Mouse (Mus musculus) neural tube, embryonic 11.5 days (tissue): ENCODE measurements around the gene Rrp15. TPM values are rescaled to one million over a fixed set of nuclear protein-coding genes. Genes with fewer than 3 reads are reported as not detected.
A peak's percentile ranks its signal among the peaks of the same experiment; 100 is the strongest.

ENCODE experiments used
- ATAC-seq: fragments of 200-750 bp; cut with Nextera tagmentation; 2 replicates; pipeline ENCODE4 v1.8.0; 2017; ENCODE audit warnings: moderate number of reproducible peaks, mild to moderate bottlenecking, moderate TSS enrichment, moderate library complexity; ENCODE audit not compliant: insufficient read depth, low FRiP score, low TSS enrichment
- DNase-seq: peaks from one replicate; pipeline ENCODE4 v3.0.0-alpha.2; 2015; ENCODE audit warnings: low spot score
- H3K27ac ChIP-seq: fragments of 300-500 bp; sonication (generic); 2 replicates; pipeline ENCODE4 v1.5.1; 2014; ENCODE audit warnings: low read depth, mild to moderate bottlenecking, low read length
- H3K27me3 ChIP-seq: fragments of 300-500 bp; sonication (generic); 2 replicates; pipeline ENCODE4 v1.6.1; 2014; ENCODE audit warnings: mild to moderate bottlenecking, low read length, mixed read lengths; ENCODE audit not compliant: control insufficient read depth, insufficient read depth
- H3K36me3 ChIP-seq: fragments of 300-500 bp; sonication (generic); 2 replicates; pipeline ENCODE4 v1.6.1; 2014; ENCODE audit warnings: mild to moderate bottlenecking, low read length, moderate library complexity, mixed read lengths; ENCODE audit not compliant: control insufficient read depth, insufficient read depth
- H3K4me1 ChIP-seq: fragments of 300-500 bp; sonication (generic); 2 replicates; pipeline ENCODE4 v1.6.1; 2014; ENCODE audit warnings: low read length, mixed read lengths; ENCODE audit not compliant: control insufficient read depth, insufficient read depth
- H3K4me2 ChIP-seq: fragments of 300-500 bp; sonication (generic); 2 replicates; pipeline ENCODE4 v1.6.1; 2014; ENCODE audit warnings: low read depth, mild to moderate bottlenecking, moderate library complexity
- H3K4me3 ChIP-seq: fragments of 300-500 bp; sonication (generic); 2 replicates; pipeline ENCODE4 v1.5.1; 2014; ENCODE audit warnings: low read depth, low read length
- H3K9ac ChIP-seq: fragments of 300-500 bp; sonication (generic); 2 replicates; pipeline ENCODE4 v1.6.1; 2014; ENCODE audit warnings: mild to moderate bottlenecking, low read length
- H3K9me3 ChIP-seq: fragments of 300-500 bp; sonication (generic); 2 replicates; pipeline ENCODE4 v1.6.1; 2016; ENCODE audit warnings: low read length; ENCODE audit not compliant: control insufficient read depth
- WGBS: fragments of 180-500 bp; shearing (Covaris S2); extraction: QIAGEN DNeasy Blood & Tissue Kit; methylation state at CpG from one replicate; pipeline ENCODE4 v1.1.7; 2014; 5-methylcytosine and 5-hydroxymethylcytosine counted together
- polyA plus RNA-seq: library from polyadenylated mRNA; unstranded; fragments of >200 nt; fragmentation: Nextera tagmentation; extraction: Ambion mirVana; gene quantifications from 2 replicates; pipeline ENCODE4 v1.2.1, GENCODE M21; 2014

Rrp15 gene
- polyA plus RNA-seq, 1 experiment from 2014 or later = 59.0 TPM

DNA sequence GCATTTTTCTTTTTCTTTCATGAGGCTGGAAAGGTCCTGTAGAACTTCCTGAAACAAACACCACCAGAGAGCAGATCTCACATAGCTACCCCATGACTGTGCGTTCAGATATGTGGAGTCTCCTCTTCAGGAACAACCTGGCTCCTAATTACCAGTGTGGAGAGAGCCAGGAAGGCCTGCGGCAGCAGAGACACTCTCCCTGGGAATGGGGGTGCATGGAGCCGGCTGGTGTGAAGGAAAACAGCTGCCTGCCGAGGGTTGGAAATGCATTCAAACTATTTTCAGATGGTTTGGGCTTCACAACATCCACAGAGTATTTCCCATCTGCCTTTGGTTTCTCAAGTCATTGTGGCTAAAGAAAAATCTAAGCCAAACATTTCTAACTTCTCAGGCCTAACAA, 53.8 kb downstream of the Rrp15 start:
- Histone ChIP-seq H3K4me1 (no peaks in the 10 kb centered on the region), H3K27me3 (no peaks in the 10 kb centered on the region), H3K27ac (no peak overlapping the region), H3K4me3 (no peak overlapping the region), H3K9me3 (no peaks in the 10 kb centered on the region), H3K4me2 (no peak overlapping the region), H3K36me3 (no peaks in the 10 kb centered on the region), H3K9ac (no peak overlapping the region)
- DNase-seq (no peak), ATAC-seq (no peak)
- WGBS = 76% methylated on average over 4 of the region's 4 CpGs

GRCm38 (mm10) chr1:186692370-186692769, 56.8 kb downstream of the Rrp15 start:
- Histone ChIP-seq H3K9me3 (no peaks in the 10 kb centered on the region), H3K9ac (no peak overlapping the region), H3K4me3 (no peak overlapping the region), H3K27me3 (no peaks in the 10 kb centered on the region), H3K4me2 (no peak overlapping the region), H3K27ac (no peak overlapping the region), H3K36me3 (no peaks in the 10 kb centered on the region), H3K4me1 (no peaks in the 10 kb centered on the region)
- DNase-seq (no peak), ATAC-seq (no peak)
- WGBS = 88% methylated on average over 4 of the region's 4 CpGs

DNA sequence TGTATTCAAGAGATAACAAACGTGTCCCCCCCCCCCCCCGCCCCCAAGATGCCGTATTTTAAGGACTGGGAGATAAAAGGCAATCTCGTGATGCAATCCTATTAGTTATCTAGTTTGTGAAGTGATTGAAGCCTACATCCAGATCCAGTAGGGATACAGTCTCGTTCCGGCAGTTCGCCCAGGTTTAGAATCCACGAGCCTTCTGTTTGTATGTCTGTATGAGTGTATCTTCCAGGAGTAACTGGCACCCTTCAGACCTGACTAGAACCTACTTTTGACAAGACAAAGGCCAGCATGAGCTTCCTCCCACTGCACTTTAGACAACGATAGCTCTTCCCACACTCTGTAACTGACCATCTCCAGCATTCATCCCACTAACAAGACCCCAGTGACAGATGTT, 57.5 kb downstream of the Rrp15 start:
- 89% methylated on average over 9 of the region's 9 CpGs for WGBS
- H3K4me3 ChIP-seq = no peak overlapping the region
- H3K36me3 ChIP-seq = no peaks in the 10 kb centered on the region
- no peaks in the 10 kb centered on the region for H3K27me3 ChIP-seq
- no peak for ATAC-seq
- no peaks in the 10 kb centered on the region for H3K9me3 ChIP-seq
- no peak overlapping the region for H3K27ac ChIP-seq
- DNase-seq = no peak
- H3K4me1 ChIP-seq = 0 out of 2 replicates have a peak, but pooled peaks cover 3% of the 10 kb centered on the region
- no peak overlapping the region for H3K4me2 ChIP-seq
- no peak overlapping the region for H3K9ac ChIP-seq

DNA sequence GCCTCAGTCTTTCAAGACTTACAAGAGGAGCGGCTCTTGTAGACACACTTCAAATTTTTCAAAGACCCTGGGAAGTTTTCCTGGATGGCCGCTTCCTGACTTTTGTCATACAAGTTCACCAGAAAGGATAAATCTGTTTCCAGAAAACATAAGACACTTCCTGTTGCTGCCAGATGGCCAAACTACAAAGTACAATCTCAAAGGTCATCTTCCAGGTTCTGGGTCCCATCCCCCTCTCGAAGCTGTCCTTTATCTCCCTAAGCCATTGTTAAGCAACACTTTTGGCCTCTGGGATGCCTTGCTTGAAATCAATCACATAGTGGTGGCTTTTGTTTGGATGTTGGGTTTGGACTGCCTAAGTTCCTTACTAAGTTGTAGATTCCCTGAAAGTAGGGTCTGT, 65.1 kb downstream of the Rrp15 start:
- 89% methylated on average over 3 of the region's 3 CpGs for WGBS
- Histone ChIP-seq H3K4me2 (no peak overlapping the region), H3K4me3 (no peak overlapping the region), H3K27me3 (no peaks in the 10 kb centered on the region), H3K36me3 (no peaks in the 10 kb centered on the region), H3K4me1 (peaks cover 8% of the 10 kb centered on the region), H3K9ac (no peak overlapping the region), H3K27ac (no peak overlapping the region), H3K9me3 (no peaks in the 10 kb centered on the region)
- ATAC-seq (no peak), DNase-seq (no peak)

GRCm38 (mm10) chr1:186682606-186683005, 66.6 kb downstream of the Rrp15 start:
- H3K27ac ChIP-seq = peak overlapping the region; percentile 50; the same call in 1 of the 2 replicates
- ATAC-seq = no peak
- no peaks in the 10 kb centered on the region for H3K9me3 ChIP-seq
- H3K4me2 ChIP-seq = no peak overlapping the region
- peak; percentile 38 for DNase-seq
- no peaks in the 10 kb centered on the region for H3K27me3 ChIP-seq
- no peak overlapping the region for H3K4me3 ChIP-seq
- H3K9ac ChIP-seq = no peak overlapping the region
- H3K36me3 ChIP-seq = no peaks in the 10 kb centered on the region
- 39% methylated on average over 7 of the region's 7 CpGs for WGBS
- peaks cover 8% of the 10 kb centered on the region for H3K4me1 ChIP-seq

DNA sequence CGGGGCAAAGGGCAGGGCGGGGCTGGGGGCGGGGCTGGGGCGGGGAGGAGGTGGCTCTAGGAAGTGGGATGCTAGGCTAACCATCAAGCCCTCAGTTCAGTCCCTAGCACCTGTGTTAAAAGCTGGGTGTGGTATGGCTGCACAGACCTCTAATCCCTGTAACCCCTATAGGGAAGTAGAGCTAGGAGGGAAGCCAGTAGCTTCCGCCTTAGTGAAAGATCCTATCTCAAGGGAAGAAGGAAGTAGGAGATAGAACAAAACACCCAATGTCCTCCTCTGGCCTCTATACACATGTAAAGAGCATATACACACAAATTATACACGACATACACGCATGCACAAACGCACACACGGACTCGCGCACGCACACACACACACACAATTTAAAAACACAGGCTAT, 71.5 kb downstream of the Rrp15 start:
- Histone ChIP-seq H3K4me1 (peaks cover 3% of the 10 kb centered on the region), H3K9me3 (no peaks in the 10 kb centered on the region), H3K27me3 (no peaks in the 10 kb centered on the region), H3K4me3 (no peak overlapping the region), H3K4me2 (no peak overlapping the region), H3K36me3 (no peaks in the 10 kb centered on the region), H3K9ac (no peak overlapping the region), H3K27ac (no peak overlapping the region)
- no peak for DNase-seq
- WGBS = 83% methylated on average over 12 of the region's 12 CpGs
- no peak for ATAC-seq

DNA sequence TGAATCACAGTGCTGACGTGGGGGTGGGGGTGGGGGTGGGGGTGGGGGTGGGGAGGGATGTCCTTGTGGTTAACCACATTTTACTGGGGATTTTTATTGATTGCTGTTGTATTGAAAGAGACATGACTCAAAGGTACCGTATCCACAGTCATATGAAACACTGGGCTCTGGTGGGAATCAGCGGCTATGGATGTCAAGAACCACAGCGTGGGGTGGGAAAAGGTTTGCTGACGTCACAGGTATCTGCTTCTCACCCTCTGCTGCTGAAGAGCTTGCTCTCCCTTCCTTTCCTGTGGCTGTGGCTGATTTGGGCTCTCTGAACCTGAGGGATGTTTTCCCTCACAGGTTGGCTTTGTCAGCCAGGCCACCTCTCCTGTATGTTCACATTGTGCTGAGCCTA, 73.0 kb downstream of the Rrp15 start:
- 68% methylated on average over 5 of the region's 5 CpGs for WGBS
- H3K27me3 ChIP-seq = no peaks in the 10 kb centered on the region
- H3K4me3 ChIP-seq = no peak overlapping the region
- H3K36me3 ChIP-seq = no peaks in the 10 kb centered on the region
- no peaks in the 10 kb centered on the region for H3K9me3 ChIP-seq
- ATAC-seq (no peak), DNase-seq (no peak)
- H3K27ac ChIP-seq = no peak overlapping the region
- peaks cover 2% of the 10 kb centered on the region for H3K4me1 ChIP-seq
- no peak overlapping the region for H3K4me2 ChIP-seq
- H3K9ac ChIP-seq = no peak overlapping the region

DNA sequence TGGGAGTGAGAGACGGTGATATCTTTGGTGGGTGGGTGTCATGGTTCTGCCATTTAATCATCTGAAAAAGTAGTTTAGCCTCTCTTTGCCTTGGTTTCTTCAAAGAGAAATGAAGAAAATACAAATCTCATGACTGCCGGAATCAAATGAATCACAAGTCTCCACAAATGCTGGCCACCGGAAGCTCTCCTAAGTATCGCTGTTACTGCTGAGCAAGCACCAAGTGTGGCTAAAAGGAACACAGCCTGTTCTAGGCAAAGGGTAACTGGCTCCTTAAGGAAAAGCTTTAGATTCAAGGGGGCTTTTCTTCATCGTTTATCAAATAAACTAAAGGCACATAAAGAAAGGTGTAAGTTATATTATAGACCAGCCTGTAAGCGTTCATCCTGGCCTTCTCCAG, 73.9 kb downstream of the Rrp15 start:
- Histone ChIP-seq H3K36me3 (no peaks in the 10 kb centered on the region), H3K27me3 (no peaks in the 10 kb centered on the region), H3K4me3 (no peak overlapping the region), H3K9ac (no peak overlapping the region), H3K4me2 (no peak overlapping the region), H3K9me3 (no peaks in the 10 kb centered on the region), H3K27ac (no peak overlapping the region), H3K4me1 (no peaks in the 10 kb centered on the region; the same call in 1 of the 2 replicates)
- no peak for ATAC-seq
- 86% methylated on average over 6 of the region's 6 CpGs for WGBS
- DNase-seq = no peak

- no peak overlapping the region for H3K9ac ChIP-seq
- ATAC-seq (no peak), DNase-seq (no peak)
- H3K36me3 ChIP-seq = no peaks in the 10 kb centered on the region
- no peak overlapping the region for H3K4me2 ChIP-seq
- H3K4me1 ChIP-seq = no peaks in the 10 kb centered on the region; the same call in 1 of the 2 replicates
- 93% methylated on average over 3 of the region's 3 CpGs for WGBS
- H3K4me3 ChIP-seq = no peak overlapping the region
- H3K27ac ChIP-seq = no peak overlapping the region
- no peaks in the 10 kb centered on the region for H3K9me3 ChIP-seq
- H3K27me3 ChIP-seq = no peaks in the 10 kb centered on the region
These were observed 74.5 kb downstream of the Rrp15 start for GRCm38 (mm10) chr1:186674621-186675020.
